Comparison of ENCODE assay signal across 22 mouse cellular contexts in genomic region chr1:92183101-92183790, GRCm38 (mm10). TPM values are rescaled to one million over a fixed set of nuclear protein-coding genes. Genes with fewer than 3 reads are reported as not detected.
DNase-seq lines count a peak whose midpoint lies in the region; ATAC-seq and TF ChIP-seq lines count a peak whose summit lies in the region.
"Had no signal": no experiment of that assay in that cellular context is flagged by ENCODE, and none has a peak within 500 bp of the region (broad histone marks: within the 10 kb centered on the region; RNA-seq: fewer than 3 reads in every experiment).

No protein-coding gene starts in this region.

- no peak overlapping the region for H3K4me3 ChIP-seq in CH12.LX (replicated peaks in 1 of 3; ENCODE audit: low read depth in 2 of 3, low read length in 2 of 3, poor library complexity in 1 of 3)
- no peak overlapping the region for H3K4me3 ChIP-seq in liver, embryonic 12.5 days
- H3K4me3 ChIP-seq: embryonic facial prominence, embryonic 15.5 days; heart, embryonic 13.5 days; hindbrain, embryonic 15.5 days; limb, embryonic 12.5 days; liver, embryonic 15.5 days; midbrain, embryonic 12.5 days; neural tube, embryonic 13.5 days had no signal

- H3K27me3 ChIP-seq in CH12.LX (replicated peaks) = peaks cover 17% of the 10 kb centered on the region
- no peaks in the 10 kb centered on the region; the same call in 1 of the 2 replicates for H3K27me3 ChIP-seq in liver, embryonic 12.5 days (replicated peaks)
- H3K27me3 ChIP-seq: embryonic facial prominence, embryonic 15.5 days; hindbrain, embryonic 15.5 days; limb, embryonic 12.5 days; liver, embryonic 15.5 days; Patski had no signal

- no peak overlapping the region for H3K4me2 ChIP-seq in CH12.LX (ENCODE audit: insufficient read depth, low read depth, poor library complexity, severe bottlenecking)
- H3K4me2 ChIP-seq in liver, embryonic 12.5 days = no peak overlapping the region
- H3K4me2 ChIP-seq: embryonic facial prominence, embryonic 15.5 days; heart, embryonic 13.5 days; hindbrain, embryonic 15.5 days; limb, embryonic 12.5 days; liver, embryonic 15.5 days; midbrain, embryonic 12.5 days; neural tube, embryonic 13.5 days had no signal

- H3K27ac ChIP-seq in CH12.LX (ENCODE audit: insufficient read depth, low read depth) = peak overlapping the region; percentile 88
- no peak overlapping the region for H3K27ac ChIP-seq in liver, embryonic 12.5 days
- H3K27ac ChIP-seq: embryonic facial prominence, embryonic 15.5 days; heart, embryonic 13.5 days; hindbrain, embryonic 15.5 days; limb, embryonic 12.5 days; liver, embryonic 15.5 days; midbrain, embryonic 12.5 days; neural tube, embryonic 13.5 days had no signal

- H3K36me3 ChIP-seq in CH12.LX (replicated peaks in 1 of 2; ENCODE audit: control insufficient read depth in 1 of 2, insufficient read depth in 1 of 2, low read length in 1 of 2) = no peaks in the 10 kb centered on the region
- H3K36me3 ChIP-seq in liver, embryonic 12.5 days = no peaks in the 10 kb centered on the region
- H3K36me3 ChIP-seq: embryonic facial prominence, embryonic 15.5 days; heart, embryonic 13.5 days; hindbrain, embryonic 15.5 days; limb, embryonic 12.5 days; liver, embryonic 15.5 days; midbrain, embryonic 12.5 days; neural tube, embryonic 13.5 days had no signal

- no peaks in the 10 kb centered on the region for H3K9me3 ChIP-seq in CH12.LX (replicated peaks; ENCODE audit: low read length)
- H3K9me3 ChIP-seq in liver, embryonic 12.5 days (replicated peaks) = no peaks in the 10 kb centered on the region
- H3K9me3 ChIP-seq: embryonic facial prominence, embryonic 15.5 days; heart, embryonic 13.5 days; hindbrain, embryonic 15.5 days; limb, embryonic 12.5 days; liver, embryonic 15.5 days; midbrain, embryonic 12.5 days; neural tube, embryonic 13.5 days had no signal

- in situ Hi-C loops in CH12.LX (cut with MboI; ENCODE audit: low pct_ligation_motif_present, low pct_unique_long_range_greater_than_20kb, low sequenced_read_pairs) = no loop called here

- no peak for TF ChIP-seq EP300 in CH12.LX (IDR thresholded peaks at IDR 0.05; ENCODE audit: low read length)

- no peak for TF ChIP-seq RAD21 in CH12.LX (IDR thresholded peaks at IDR 0.05; ENCODE audit: low read depth, low read length)

- peak overlapping the region; percentile 57 for H3K9ac ChIP-seq in CH12.LX (ENCODE audit: insufficient read depth, low read depth)
- H3K9ac ChIP-seq in liver, embryonic 12.5 days = no peak overlapping the region
- H3K9ac ChIP-seq: embryonic facial prominence, embryonic 15.5 days; heart, embryonic 13.5 days; hindbrain, embryonic 15.5 days; limb, embryonic 12.5 days; liver, embryonic 15.5 days; midbrain, embryonic 12.5 days; neural tube, embryonic 13.5 days had no signal

- WGBS in liver, embryonic 12.5 days (ENCODE audit: insufficient replicate concordance) = 60% methylated on average over 5 of the region's 5 CpGs

- no peak for TF ChIP-seq CTCF in CH12.LX (conservative IDR thresholded peaks at IDR 0.05 in 1 of 2, IDR thresholded peaks at IDR 0.05 in 1 of 2; ENCODE audit: low read depth in 2 of 2, low read length in 2 of 2)

- TF ChIP-seq POLR2A in CH12.LX (IDR thresholded peaks at IDR 0.05; ENCODE audit: low read depth, low read length) = no peak

- DNase-seq in 3134 (ENCODE audit: extremely low read depth, insufficient read length, low spot score) (peak; percentile 23), CH12.LX (ENCODE audit: extremely low read depth) (peak; percentile 4), liver (no peak)
- peak; percentile 50 for DNase-seq in T-cell, adult 2 months (ENCODE audit: low spot score)
- DNase-seq in induced T-regulatory cell, adult 2 months (ENCODE audit: low read depth) = peak; percentile 40
- DNase-seq in adrenal gland, adult (ENCODE audit: inconsistent age in 2 of 2, low spot score in 1 of 2) = no peak
- DNase-seq in lung, postnatal 10 days = no peak
- DNase-seq: cerebellum, postnatal 25 days; heart, adult 18-20 months; heart, postnatal 4 days; kidney, postnatal 36 days; thymus, adult 18-20 months had no signal

- peaks cover 7 to 24% of the 10 kb centered on the region in 2 experiments for H3K4me1 ChIP-seq in CH12.LX (ENCODE audit: control insufficient read depth in 1 of 2, insufficient read depth in 2 of 2)
- H3K4me1 ChIP-seq in liver, embryonic 12.5 days = peaks cover 23% of the 10 kb centered on the region

- ATAC-seq in liver, embryonic 12.5 days = no peak
- ATAC-seq: intestine, embryonic 16.5 days; Patski had no signal

- dilution Hi-C loops in CH12.LX (cut with MboI; ENCODE audit: extremely low pct_ligation_motif_present, extremely low pct_unique_long_range_greater_than_20kb, low sequenced_read_pairs) = no loop called here

- H3K79me2 ChIP-seq in CH12.LX (replicated peaks; ENCODE audit: control insufficient read depth, extremely low read depth, insufficient read depth, poor library complexity, severe bottlenecking) = no peaks in the 10 kb centered on the region; the same call in 1 of the 2 replicates

TF ChIP-seq in CH12.LX, 34 proteins besides CTCF, POLR2A, EP300 and RAD21:
- TF ChIP-seq E2F4 (IDR thresholded peaks at IDR 0.05; ENCODE audit: insufficient replicate concordance, low read depth, low read length) (no peak), ELF1 (IDR thresholded peaks at IDR 0.05; ENCODE audit: low read depth, low read length) (peak; percentile 38; the same call in 1 of the 2 replicates)

RNA-seq across cellular contexts. Expression of gene Hdac4, which starts 12.3 kb away (rescaled TPM):
- total RNA-seq in CH12.LX (2012; rRNA removed) (5.2 and 6.3 TPM in 2 replicates), CH12.LX (2014; rRNA removed) (2.4 and 3.4 TPM in 2 replicates)
- 2.9 and 4.3 TPM in 2 replicates for polyA plus RNA-seq in CH12.LX (2012; ENCODE audit: insufficient read length, low read depth)
- polyA plus RNA-seq in liver, embryonic 12.5 days (2016; fragmentation: Nextera tagmentation; extraction: Ambion mirVana) = 6.4 and 6.9 TPM in 2 replicates

Comparison
In these comparisons a context has a peak if more than half of its experiments do, and no peak if none do; other contexts are left out.
1. DNase-seq: peak in 3134 (single experiment), CH12.LX (single experiment), T-cell, adult 2 months (single experiment) and induced T-regulatory cell, adult 2 months (single experiment); none in adrenal gland, adult (0 of 2), liver (single experiment) and lung, postnatal 10 days (single experiment).